Mouse (Mus musculus) heart, adult 2 months (tissue): ENCODE data around the gene Cdh4.

Experiments used
- CTCF ChIP-seq: fragments of 200-600 bp; IDR thresholded peaks from 2 replicates; pipeline ENCODE4 v1.8.1; 2022; ENCODE audit warnings: antibody characterized with exemption, mild to moderate bottlenecking, moderate library complexity
- POLR2A ChIP-seq: fragments of 200-500 bp; IDR thresholded peaks from 2 replicates; pipeline ENCODE4 v1.6.1; 2011; ENCODE audit warnings: mild to moderate bottlenecking, low read depth, low read length, control low read depth; ENCODE audit not compliant: insufficient read depth

- no peak for TF ChIP-seq POLR2A
- no peak for TF ChIP-seq CTCF
Observed at GRCm38 (mm10) chr2:179912911-179913310, 470.7 kb downstream of the Cdh4 start.
